Mouse (Mus musculus) CH12.LX (cell line): ENCODE data around the gene Gm5737. TPM values are rescaled to one million over a fixed set of nuclear protein-coding genes. Genes with fewer than 3 reads are reported as not detected.

Source experiments
- DNase-seq: peaks from one replicate; pipeline ENCODE4 v3.0.0-alpha.2; 2013; ENCODE audit errors: extremely low read depth
- H3K27ac ChIP-seq: 2 replicates; pipeline ENCODE4 v1.5.1; 2012; ENCODE audit warnings: low read depth, mild to moderate bottlenecking, control low read depth, moderate library complexity; ENCODE audit not compliant: insufficient read depth
- H3K27me3 ChIP-seq: replicated peaks from 2 replicates; pipeline ENCODE3; 2012; ENCODE audit warnings: inconsistent platforms
- H3K36me3 ChIP-seq, 2 experiments: replicated peaks in 1 of 2; 2 replicates each; pipeline versions ENCODE3 to v1.6.1; 2012; ENCODE audit warnings: inconsistent platforms in 1 of 2, low read length in 1 of 2, mild to moderate bottlenecking in 1 of 2, mixed read lengths in 1 of 2, moderate library complexity in 1 of 2; ENCODE audit not compliant: control insufficient read depth in 1 of 2, insufficient read depth in 1 of 2
- H3K4me1 ChIP-seq, 2 experiments: 2 replicates each; pipeline ENCODE4 v1.6.1; 2012; ENCODE audit warnings: inconsistent platforms in 1 of 2, moderate library complexity in 1 of 2; ENCODE audit not compliant: insufficient read depth in 2 of 2, control insufficient read depth in 1 of 2
- H3K4me2 ChIP-seq: 2 replicates; pipeline ENCODE4 v1.6.1; 2012; ENCODE audit warnings: low read depth, mild to moderate bottlenecking, control low read depth; ENCODE audit not compliant: poor library complexity, insufficient read depth, severe bottlenecking
- H3K4me3 ChIP-seq, 3 experiments: fragments of 150-350 bp in 1 of 3; sonication (generic) in 1 of 3; replicated peaks in 1 of 3; 2 replicates each; pipeline versions ENCODE3 to v1.5.1; 2011 to 2012; ENCODE audit warnings: low read depth in 2 of 3, low read length in 2 of 3, mild to moderate bottlenecking in 2 of 3, moderate library complexity in 2 of 3, control low read depth in 1 of 3, improper control_type of control experiment in 1 of 3, inconsistent platforms in 1 of 3, mixed read lengths in 1 of 3; ENCODE audit not compliant: poor library complexity in 1 of 3
- H3K79me2 ChIP-seq: replicated peaks from 2 replicates; pipeline ENCODE4 v1.6.1; 2012; ENCODE audit warnings: mild to moderate bottlenecking, moderate library complexity; ENCODE audit not compliant: control insufficient read depth, poor library complexity, insufficient read depth, severe bottlenecking; ENCODE audit errors: extremely low read depth
- H3K9ac ChIP-seq: 2 replicates; pipeline ENCODE4 v1.6.1; 2012; ENCODE audit warnings: low read depth, mild to moderate bottlenecking, control low read depth, moderate library complexity; ENCODE audit not compliant: insufficient read depth
- H3K9me3 ChIP-seq: replicated peaks from 2 replicates; pipeline ENCODE3; 2012; ENCODE audit warnings: low read length, inconsistent platforms, mixed read lengths
- BHLHE40 ChIP-seq: IDR thresholded peaks from 2 replicates; pipeline ENCODE4 v1.6.1; 2011; ENCODE audit warnings: mild to moderate bottlenecking, low read depth, low read length, improper control_type of control experiment
- CHD1 ChIP-seq: IDR thresholded peaks from 2 replicates; pipeline ENCODE4 v1.6.1; 2012; ENCODE audit warnings: low read depth, low read length, improper control_type of control experiment, inconsistent platforms
- CHD2 ChIP-seq: IDR thresholded peaks from 2 replicates; pipeline ENCODE4 v1.6.1; 2011; ENCODE audit warnings: low read length, improper control_type of control experiment
- CTCF ChIP-seq, 2 experiments: IDR thresholded peaks in 1 of 2; conservative IDR thresholded peaks in 1 of 2; 2 replicates each; pipeline ENCODE4 v1.5.1; 2011 to 2012; ENCODE audit warnings: low read depth in 2 of 2, low read length in 2 of 2, improper control_type of control experiment in 1 of 2, inconsistent platforms in 1 of 2, mild to moderate bottlenecking in 1 of 2, moderate library complexity in 1 of 2
- ETS1 ChIP-seq: conservative IDR thresholded peaks from 2 replicates; pipeline ENCODE4 v1.6.1; 2012; ENCODE audit warnings: low read depth, mild to moderate bottlenecking, inconsistent platforms, low read length, improper control_type of control experiment, moderate library complexity
- GABPA ChIP-seq: IDR thresholded peaks from 2 replicates; pipeline ENCODE4 v1.6.1; 2012; ENCODE audit warnings: low read depth, low read length, improper control_type of control experiment, inconsistent platforms; ENCODE audit not compliant: insufficient replicate concordance
- HCFC1 ChIP-seq: IDR thresholded peaks from 2 replicates; pipeline ENCODE4 v1.6.1; 2012; ENCODE audit warnings: low read depth, mild to moderate bottlenecking, inconsistent platforms, low read length, improper control_type of control experiment
- IRF4 ChIP-seq: IDR thresholded peaks from 2 replicates; pipeline ENCODE4 v1.6.1; 2014; ENCODE audit warnings: low read depth, mild to moderate bottlenecking, inconsistent platforms, low read length, improper control_type of control experiment
- JUN ChIP-seq: IDR thresholded peaks from 2 replicates; pipeline ENCODE4 v1.6.1; 2011; ENCODE audit warnings: low read depth, mild to moderate bottlenecking, low read length, improper control_type of control experiment, moderate library complexity; ENCODE audit not compliant: insufficient read depth
- KAT2A ChIP-seq: IDR thresholded peaks from 2 replicates; pipeline ENCODE4 v1.6.1; 2012; ENCODE audit warnings: low read length, improper control_type of control experiment, inconsistent platforms; ENCODE audit not compliant: insufficient replicate concordance
- MAFK ChIP-seq: IDR thresholded peaks from 2 replicates; pipeline ENCODE4 v1.6.1; 2011; ENCODE audit warnings: low read length, improper control_type of control experiment; ENCODE audit not compliant: insufficient replicate concordance
- MAZ ChIP-seq: IDR thresholded peaks from 2 replicates; pipeline ENCODE4 v1.6.1; 2012; ENCODE audit warnings: low read depth, mild to moderate bottlenecking, inconsistent platforms, low read length, improper control_type of control experiment, moderate library complexity
- MXI1 ChIP-seq: IDR thresholded peaks from 2 replicates; pipeline ENCODE4 v1.6.1; 2011; ENCODE audit warnings: mild to moderate bottlenecking, low read depth, low read length, improper control_type of control experiment
- MYC ChIP-seq: IDR thresholded peaks from 2 replicates; pipeline ENCODE4 v1.6.1; 2011; ENCODE audit warnings: low read depth, mild to moderate bottlenecking, improper control_type of control experiment, low read length
- NELFE ChIP-seq: IDR thresholded peaks from 2 replicates; pipeline ENCODE4 v1.6.1; 2011; ENCODE audit warnings: low read depth, low read length, improper control_type of control experiment
- PAX5 ChIP-seq: IDR thresholded peaks from 2 replicates; pipeline ENCODE4 v1.6.1; 2012; ENCODE audit warnings: low read length, inconsistent platforms, mixed read lengths
- POLR2A ChIP-seq: IDR thresholded peaks from 2 replicates; pipeline ENCODE4 v1.6.1; 2011; ENCODE audit warnings: low read depth, mild to moderate bottlenecking, improper control_type of control experiment, low read length
- POLR2AphosphoS2 ChIP-seq: IDR thresholded peaks from 2 replicates; pipeline ENCODE4 v1.6.1; 2011; ENCODE audit warnings: low read depth, low read length, improper control_type of control experiment
- RAD21 ChIP-seq: IDR thresholded peaks from 2 replicates; pipeline ENCODE4 v1.6.1; 2011; ENCODE audit warnings: low read depth, mild to moderate bottlenecking, low read length, improper control_type of control experiment, moderate library complexity
- RCOR1 ChIP-seq: conservative IDR thresholded peaks from 2 replicates; pipeline ENCODE4 v1.6.1; 2012; ENCODE audit warnings: low read depth, mild to moderate bottlenecking, inconsistent platforms, low read length, improper control_type of control experiment
- SIN3A ChIP-seq: IDR thresholded peaks from 2 replicates; pipeline ENCODE4 v1.6.1; 2012; ENCODE audit warnings: low read length, improper control_type of control experiment, inconsistent platforms
- TCF12 ChIP-seq: IDR thresholded peaks from 2 replicates; pipeline ENCODE4 v1.6.1; 2014; ENCODE audit warnings: low read depth, mild to moderate bottlenecking, inconsistent platforms, low read length, improper control_type of control experiment
- USF1 ChIP-seq: IDR thresholded peaks from 2 replicates; pipeline ENCODE4 v1.6.1; 2014; ENCODE audit warnings: low read depth, mild to moderate bottlenecking, inconsistent platforms, low read length, improper control_type of control experiment
- USF2 ChIP-seq: conservative IDR thresholded peaks from 2 replicates; pipeline ENCODE4 v1.6.1; 2011; ENCODE audit warnings: low read depth, low read length, improper control_type of control experiment
- ZC3H11A ChIP-seq: IDR thresholded peaks from 2 replicates; pipeline ENCODE4 v1.6.1; 2012; ENCODE audit warnings: low read depth, mild to moderate bottlenecking, inconsistent platforms, low read length, improper control_type of control experiment
- ZMIZ1 ChIP-seq: IDR thresholded peaks from 2 replicates; pipeline ENCODE4 v1.6.1; 2012; ENCODE audit warnings: low read depth, mild to moderate bottlenecking, inconsistent platforms, low read length, improper control_type of control experiment
- dilution Hi-C: fragments of 300-500 bp; cut with MboI; formaldehyde crosslinking; loops from 2 replicates; pipeline ENCODE4 v1.14.3; 2020; ENCODE audit warnings: low sequenced_read_pairs; ENCODE audit not compliant: extremely low pct_unique_long_range_greater_than_20kb, extremely low pct_ligation_motif_present
- in situ Hi-C: fragments of 300-500 bp; cut with MboI; formaldehyde crosslinking; loops from 3 replicates; pipeline ENCODE4 v1.14.3; 2019; ENCODE audit warnings: low sequenced_read_pairs, low pct_ligation_motif_present, low pct_unique_long_range_greater_than_20kb, mixed read lengths
- polyA plus RNA-seq: library from polyadenylated mRNA; unstranded; fragments of >175 nt; gene quantifications from 2 replicates; pipeline ENCODE4 v1.2.1, GENCODE M21; 2012; ENCODE audit warnings: low read depth; ENCODE audit not compliant: insufficient read length
- total RNA-seq, 2 experiments: library from RNA; depleted of rRNA; stranded (reverse); fragments of 300-350 nt in 1 of 2; fragments of >200 nt in 1 of 2; gene quantifications; 2 replicates each; pipeline ENCODE4 v1.2.3; 2012 to 2014

Gm5737 gene
- total and polyA plus RNA-seq, 3 experiments, result not detected

GRCm38 (mm10) chr7:120817552-120817951 is 5.4 kb downstream of the Gm5737 start:
- H3K27ac ChIP-seq, result no peak overlapping the region
- TF ChIP-seq ZC3H11A (no peak), GABPA (no peak), MAZ (no peak), HCFC1 (no peak), POLR2A (no peak), SIN3A (no peak), NELFE (no peak), RAD21 (no peak), TCF12 (no peak), MXI1 (no peak), USF1 (no peak), BHLHE40 (no peak), USF2 (no peak), JUN (no peak), CTCF (conservative IDR thresholded peaks at IDR 0.05 in 1 of 2, IDR thresholded peaks at IDR 0.05 in 1 of 2; ENCODE audit: low read depth in 2 of 2, low read length in 2 of 2) (no peak), POLR2AphosphoS2 (no peak), MYC (no peak), ZMIZ1 (no peak), CHD1 (no peak)
- TF ChIP-seq, all 38 proteins: peak for 0
- no peak for DNase-seq
- no peak overlapping the region for H3K9ac ChIP-seq
- H3K9me3 ChIP-seq, result no peaks in the 10 kb centered on the region
- in situ Hi-C loops, result no loop called here
- no peaks in the 10 kb centered on the region for H3K79me2 ChIP-seq
- H3K36me3 ChIP-seq, result no peaks in the 10 kb centered on the region
- H3K4me2 ChIP-seq, result no peak overlapping the region
- H3K4me3 ChIP-seq, result no peak overlapping the region
- H3K27me3 ChIP-seq, result peaks cover 3% of the 10 kb centered on the region
- dilution Hi-C loops, result no loop called here
- H3K4me1 ChIP-seq, result peaks cover 7 to 15% of the 10 kb centered on the region in 2 experiments

- no peaks in the 10 kb centered on the region for H3K9me3 ChIP-seq
- H3K36me3 ChIP-seq, result no peaks in the 10 kb centered on the region
- peaks cover 7 to 15% of the 10 kb centered on the region in 2 experiments for H3K4me1 ChIP-seq
- H3K4me2 ChIP-seq, result no peak overlapping the region
- dilution Hi-C loops (no loop called here), in situ Hi-C loops (no loop called here)
- DNase-seq, result no peak
- no peaks in the 10 kb centered on the region for H3K79me2 ChIP-seq
- peaks cover 5% of the 10 kb centered on the region for H3K27me3 ChIP-seq
- no peak overlapping the region for H3K27ac ChIP-seq
- no peak overlapping the region for H3K4me3 ChIP-seq
- no peak overlapping the region for H3K9ac ChIP-seq
- TF ChIP-seq ZC3H11A (no peak), BHLHE40 (no peak), POLR2A (no peak), PAX5 (no peak), JUN (no peak), MYC (no peak), KAT2A (no peak), RAD21 (no peak), CHD2 (no peak), ETS1 (no peak), RCOR1 (no peak), IRF4 (no peak), MXI1 (no peak), MAFK (no peak), CHD1 (no peak)
- TF ChIP-seq, all 38 proteins: peak for 0
Observed at GRCm38 (mm10) chr7:120819386-120819785, 7.2 kb downstream of the Gm5737 start.
